Mouse (Mus musculus) CH12.LX (cell line): Measurements from ENCODE around the gene Tas2r143. TPM values are rescaled to one million over a fixed set of nuclear protein-coding genes. Genes with fewer than 3 reads are reported as not detected.

ENCODE experiments used
- DNase-seq: peaks from one replicate; pipeline ENCODE4 v3.0.0-alpha.2; 2013; ENCODE audit errors: extremely low read depth
- H3K27ac ChIP-seq: 2 replicates; pipeline ENCODE4 v1.5.1; 2012; ENCODE audit warnings: low read depth, mild to moderate bottlenecking, control low read depth, moderate library complexity; ENCODE audit not compliant: insufficient read depth
- H3K27me3 ChIP-seq: replicated peaks from 2 replicates; pipeline ENCODE3; 2012; ENCODE audit warnings: inconsistent platforms
- H3K36me3 ChIP-seq, 2 experiments: replicated peaks in 1 of 2; 2 replicates each; pipeline versions ENCODE3 to v1.6.1; 2012; ENCODE audit warnings: inconsistent platforms in 1 of 2, low read length in 1 of 2, mild to moderate bottlenecking in 1 of 2, mixed read lengths in 1 of 2, moderate library complexity in 1 of 2; ENCODE audit not compliant: control insufficient read depth in 1 of 2, insufficient read depth in 1 of 2
- H3K4me1 ChIP-seq, 2 experiments: 2 replicates each; pipeline ENCODE4 v1.6.1; 2012; ENCODE audit warnings: inconsistent platforms in 1 of 2, moderate library complexity in 1 of 2; ENCODE audit not compliant: insufficient read depth in 2 of 2, control insufficient read depth in 1 of 2
- H3K4me2 ChIP-seq: 2 replicates; pipeline ENCODE4 v1.6.1; 2012; ENCODE audit warnings: low read depth, mild to moderate bottlenecking, control low read depth; ENCODE audit not compliant: poor library complexity, insufficient read depth, severe bottlenecking
- H3K4me3 ChIP-seq, 3 experiments: fragments of 150-350 bp in 1 of 3; sonication (generic) in 1 of 3; replicated peaks in 1 of 3; 2 replicates each; pipeline versions ENCODE3 to v1.5.1; 2011 to 2012; ENCODE audit warnings: low read depth in 2 of 3, low read length in 2 of 3, mild to moderate bottlenecking in 2 of 3, moderate library complexity in 2 of 3, control low read depth in 1 of 3, improper control_type of control experiment in 1 of 3, inconsistent platforms in 1 of 3, mixed read lengths in 1 of 3; ENCODE audit not compliant: poor library complexity in 1 of 3
- H3K79me2 ChIP-seq: replicated peaks from 2 replicates; pipeline ENCODE4 v1.6.1; 2012; ENCODE audit warnings: mild to moderate bottlenecking, moderate library complexity; ENCODE audit not compliant: control insufficient read depth, poor library complexity, insufficient read depth, severe bottlenecking; ENCODE audit errors: extremely low read depth
- H3K9ac ChIP-seq: 2 replicates; pipeline ENCODE4 v1.6.1; 2012; ENCODE audit warnings: low read depth, mild to moderate bottlenecking, control low read depth, moderate library complexity; ENCODE audit not compliant: insufficient read depth
- H3K9me3 ChIP-seq: replicated peaks from 2 replicates; pipeline ENCODE3; 2012; ENCODE audit warnings: low read length, inconsistent platforms, mixed read lengths
- BHLHE40 ChIP-seq: IDR thresholded peaks from 2 replicates; pipeline ENCODE4 v1.6.1; 2011; ENCODE audit warnings: mild to moderate bottlenecking, low read depth, low read length, improper control_type of control experiment
- CHD1 ChIP-seq: IDR thresholded peaks from 2 replicates; pipeline ENCODE4 v1.6.1; 2012; ENCODE audit warnings: low read depth, low read length, improper control_type of control experiment, inconsistent platforms
- CHD2 ChIP-seq: IDR thresholded peaks from 2 replicates; pipeline ENCODE4 v1.6.1; 2011; ENCODE audit warnings: low read length, improper control_type of control experiment
- ELF1 ChIP-seq: IDR thresholded peaks from 2 replicates; pipeline ENCODE4 v1.6.1; 2014; ENCODE audit warnings: low read depth, mild to moderate bottlenecking, inconsistent platforms, low read length, improper control_type of control experiment
- EP300 ChIP-seq: IDR thresholded peaks from 2 replicates; pipeline ENCODE4 v1.6.1; 2011; ENCODE audit warnings: low read length, improper control_type of control experiment
- ETS1 ChIP-seq: conservative IDR thresholded peaks from 2 replicates; pipeline ENCODE4 v1.6.1; 2012; ENCODE audit warnings: low read depth, mild to moderate bottlenecking, inconsistent platforms, low read length, improper control_type of control experiment, moderate library complexity
- IRF4 ChIP-seq: IDR thresholded peaks from 2 replicates; pipeline ENCODE4 v1.6.1; 2014; ENCODE audit warnings: low read depth, mild to moderate bottlenecking, inconsistent platforms, low read length, improper control_type of control experiment
- JUN ChIP-seq: IDR thresholded peaks from 2 replicates; pipeline ENCODE4 v1.6.1; 2011; ENCODE audit warnings: low read depth, mild to moderate bottlenecking, low read length, improper control_type of control experiment, moderate library complexity; ENCODE audit not compliant: insufficient read depth
- JUND ChIP-seq: conservative IDR thresholded peaks from 2 replicates; pipeline ENCODE4 v1.6.1; 2011; ENCODE audit warnings: low read depth, low read length, improper control_type of control experiment
- KAT2A ChIP-seq: IDR thresholded peaks from 2 replicates; pipeline ENCODE4 v1.6.1; 2012; ENCODE audit warnings: low read length, improper control_type of control experiment, inconsistent platforms; ENCODE audit not compliant: insufficient replicate concordance
- MAFK ChIP-seq: IDR thresholded peaks from 2 replicates; pipeline ENCODE4 v1.6.1; 2011; ENCODE audit warnings: low read length, improper control_type of control experiment; ENCODE audit not compliant: insufficient replicate concordance
- MAX ChIP-seq: IDR thresholded peaks from 2 replicates; pipeline ENCODE4 v1.6.1; 2011; ENCODE audit warnings: low read length, improper control_type of control experiment
- MEF2A ChIP-seq: IDR thresholded peaks from 2 replicates; pipeline ENCODE4 v1.6.1; 2014; ENCODE audit warnings: low read depth, mild to moderate bottlenecking, inconsistent platforms, low read length, improper control_type of control experiment, borderline replicate concordance
- MXI1 ChIP-seq: IDR thresholded peaks from 2 replicates; pipeline ENCODE4 v1.6.1; 2011; ENCODE audit warnings: mild to moderate bottlenecking, low read depth, low read length, improper control_type of control experiment
- NELFE ChIP-seq: IDR thresholded peaks from 2 replicates; pipeline ENCODE4 v1.6.1; 2011; ENCODE audit warnings: low read depth, low read length, improper control_type of control experiment
- NRF1 ChIP-seq: IDR thresholded peaks from 2 replicates; pipeline ENCODE4 v1.6.1; 2014; ENCODE audit warnings: low read depth, mild to moderate bottlenecking, inconsistent platforms, low read length, improper control_type of control experiment, moderate library complexity
- PAX5 ChIP-seq: IDR thresholded peaks from 2 replicates; pipeline ENCODE4 v1.6.1; 2012; ENCODE audit warnings: low read length, inconsistent platforms, mixed read lengths
- POLR2AphosphoS2 ChIP-seq: IDR thresholded peaks from 2 replicates; pipeline ENCODE4 v1.6.1; 2011; ENCODE audit warnings: low read depth, low read length, improper control_type of control experiment
- RAD21 ChIP-seq: IDR thresholded peaks from 2 replicates; pipeline ENCODE4 v1.6.1; 2011; ENCODE audit warnings: low read depth, mild to moderate bottlenecking, low read length, improper control_type of control experiment, moderate library complexity
- SIN3A ChIP-seq: IDR thresholded peaks from 2 replicates; pipeline ENCODE4 v1.6.1; 2012; ENCODE audit warnings: low read length, improper control_type of control experiment, inconsistent platforms
- TBP ChIP-seq: conservative IDR thresholded peaks from 2 replicates; pipeline ENCODE4 v1.6.1; 2011; ENCODE audit warnings: low read depth, low read length, improper control_type of control experiment
- TCF12 ChIP-seq: IDR thresholded peaks from 2 replicates; pipeline ENCODE4 v1.6.1; 2014; ENCODE audit warnings: low read depth, mild to moderate bottlenecking, inconsistent platforms, low read length, improper control_type of control experiment
- USF2 ChIP-seq: conservative IDR thresholded peaks from 2 replicates; pipeline ENCODE4 v1.6.1; 2011; ENCODE audit warnings: low read depth, low read length, improper control_type of control experiment
- ZC3H11A ChIP-seq: IDR thresholded peaks from 2 replicates; pipeline ENCODE4 v1.6.1; 2012; ENCODE audit warnings: low read depth, mild to moderate bottlenecking, inconsistent platforms, low read length, improper control_type of control experiment
- ZKSCAN1 ChIP-seq: IDR thresholded peaks from 2 replicates; pipeline ENCODE4 v1.6.1; 2012; ENCODE audit warnings: low read depth, inconsistent platforms, low read length, improper control_type of control experiment, borderline replicate concordance
- ZMIZ1 ChIP-seq: IDR thresholded peaks from 2 replicates; pipeline ENCODE4 v1.6.1; 2012; ENCODE audit warnings: low read depth, mild to moderate bottlenecking, inconsistent platforms, low read length, improper control_type of control experiment
- dilution Hi-C: fragments of 300-500 bp; cut with MboI; formaldehyde crosslinking; loops from 2 replicates; pipeline ENCODE4 v1.14.3; 2020; ENCODE audit warnings: low sequenced_read_pairs; ENCODE audit not compliant: extremely low pct_unique_long_range_greater_than_20kb, extremely low pct_ligation_motif_present
- in situ Hi-C: fragments of 300-500 bp; cut with MboI; formaldehyde crosslinking; loops from 3 replicates; pipeline ENCODE4 v1.14.3; 2019; ENCODE audit warnings: low sequenced_read_pairs, low pct_ligation_motif_present, low pct_unique_long_range_greater_than_20kb, mixed read lengths
- polyA plus RNA-seq: library from polyadenylated mRNA; unstranded; fragments of >175 nt; gene quantifications from 2 replicates; pipeline ENCODE4 v1.2.1, GENCODE M21; 2012; ENCODE audit warnings: low read depth; ENCODE audit not compliant: insufficient read length
- total RNA-seq, 2 experiments: library from RNA; depleted of rRNA; stranded (reverse); fragments of 300-350 nt in 1 of 2; fragments of >200 nt in 1 of 2; gene quantifications; 2 replicates each; pipeline ENCODE4 v1.2.3; 2012 to 2014

The Tas2r143 gene
- total and polyA plus RNA-seq, 3 experiments = not detected

GRCm38 (mm10) chr6:42435490-42435889, 35.5 kb downstream of the Tas2r143 start:
- DNase-seq = no peak
- TF ChIP-seq MXI1 (no peak), ZKSCAN1 (no peak), MAFK (no peak), TBP (no peak), NELFE (no peak), SIN3A (no peak), CHD1 (no peak), NRF1 (no peak), USF2 (no peak), ETS1 (no peak), KAT2A (no peak), MAX (no peak), PAX5 (no peak)
- dilution Hi-C loops = no loop called here
- Histone ChIP-seq H3K27me3 (no peaks in the 10 kb centered on the region), H3K4me1 (peaks cover 2 to 13% of the 10 kb centered on the region in 2 experiments; a peak in 2 of 4 replicates), H3K27ac (no peak overlapping the region), H3K9ac (no peak overlapping the region), H3K36me3 (no peaks in the 10 kb centered on the region), H3K4me3 (no peak overlapping the region), H3K9me3 (no peaks in the 10 kb centered on the region), H3K4me2 (no peak overlapping the region), H3K79me2 (no peaks in the 10 kb centered on the region)
- in situ Hi-C loops = no loop called here

DNA sequence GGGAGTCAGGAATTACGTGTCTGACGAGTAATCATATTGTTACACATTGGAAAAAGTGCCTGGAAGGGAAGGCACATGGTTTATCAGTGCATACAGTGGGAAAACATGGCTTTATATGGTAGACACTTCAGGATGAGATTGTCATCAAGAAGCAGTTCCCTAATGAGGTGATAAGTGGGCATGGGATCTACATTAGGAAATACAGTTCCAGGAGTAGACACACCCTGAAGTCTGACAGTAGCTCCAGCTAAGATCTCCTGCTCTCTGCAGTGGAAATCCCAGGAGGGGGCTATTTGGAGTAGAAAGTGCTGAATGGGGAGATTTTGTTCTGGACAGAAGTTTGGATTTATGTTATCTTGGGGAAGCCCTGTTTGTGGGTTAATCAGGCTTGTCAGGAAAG, 41.4 kb downstream of the Tas2r143 start:
- in situ Hi-C loops (no loop called here), dilution Hi-C loops (no loop called here)
- Histone ChIP-seq H3K4me2 (no peak overlapping the region), H3K79me2 (no peaks in the 10 kb centered on the region), H3K9ac (no peak overlapping the region), H3K36me3 (no peaks in the 10 kb centered on the region), H3K27me3 (no peaks in the 10 kb centered on the region), H3K27ac (no peak overlapping the region), H3K4me1 (peaks cover 2 to 7% of the 10 kb centered on the region in 2 experiments; a peak in 2 of 4 replicates), H3K4me3 (no peak overlapping the region), H3K9me3 (no peaks in the 10 kb centered on the region)
- no peak for DNase-seq
- TF ChIP-seq JUN (no peak), MXI1 (no peak), JUND (no peak), RAD21 (no peak), ETS1 (no peak), IRF4 (no peak), MAX (no peak), TCF12 (no peak), ZC3H11A (no peak), NELFE (no peak), ZMIZ1 (no peak), CHD1 (no peak), MAFK (no peak), BHLHE40 (no peak), MEF2A (no peak), POLR2AphosphoS2 (no peak), EP300 (no peak), CHD2 (no peak), ELF1 (no peak)
